Mouse (Mus musculus) lung, adult 2 months (tissue): ENCODE results near the gene Chad. TPM values are rescaled to one million over a fixed set of nuclear protein-coding genes. Genes with fewer than 3 reads are reported as not detected.

ENCODE experiments used
- DNase-seq: peaks from one replicate; pipeline ENCODE4 v3.0.0; 2022
- H3K4me1 ChIP-seq: fragments of 200-500 bp; 2 replicates; pipeline ENCODE4 v1.6.1; 2011; ENCODE audit warnings: low read length; ENCODE audit not compliant: control insufficient read depth, insufficient read depth
- H3K4me3 ChIP-seq: fragments of 200-500 bp; replicated peaks from 2 replicates; pipeline ENCODE3; 2011; ENCODE audit warnings: low read depth, mild to moderate bottlenecking, control low read depth, low read length; ENCODE audit errors: extremely low read depth
- CTCF ChIP-seq: fragments of 200-500 bp; IDR thresholded peaks from 2 replicates; pipeline ENCODE4 v1.5.1; 2011; ENCODE audit warnings: mild to moderate bottlenecking, low read length, control low read depth; ENCODE audit not compliant: insufficient read depth
- POLR2A ChIP-seq: fragments of 200-500 bp; IDR thresholded peaks from 2 replicates; pipeline ENCODE4 v1.6.1; 2011; ENCODE audit warnings: low read depth, mild to moderate bottlenecking, control low read depth, low read length, borderline replicate concordance; ENCODE audit errors: extremely low read depth
- WGBS: fragments of 180-500 bp; shearing (Covaris S2); methylation state at CpG from one replicate; pipeline ENCODE4 v1.1.7; 2018; 5-methylcytosine and 5-hydroxymethylcytosine counted together
- polyA plus RNA-seq: library from polyadenylated mRNA; depleted of rRNA; stranded (reverse); fragments of >200 nt; gene quantifications from 2 replicates; pipeline ENCODE4 v1.2.3, GENCODE M21; 2012

The Chad gene
- polyA plus RNA-seq, 1 experiment = 38.8 TPM

DNA sequence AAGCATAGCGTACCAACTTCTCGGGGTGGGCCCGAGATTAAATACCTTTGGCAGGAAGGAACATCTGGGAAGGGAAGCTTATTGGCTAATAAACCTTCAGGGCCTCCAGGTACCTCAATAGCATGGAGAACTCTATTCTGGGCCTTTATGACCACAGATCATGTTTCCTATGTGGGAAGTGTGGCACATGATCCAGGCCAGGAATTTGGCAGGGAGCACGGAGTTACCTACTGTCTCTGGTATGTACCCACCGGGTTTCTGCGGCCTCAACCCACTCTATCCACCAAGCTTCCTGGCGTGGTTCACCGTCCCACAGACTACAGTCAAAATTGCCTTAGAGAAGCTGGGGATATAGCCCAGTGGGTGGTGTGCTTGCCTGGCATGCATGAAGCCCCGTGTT, 20.2 kb downstream of the Chad start:
- WGBS = 90% methylated on average over 9 of the region's 9 CpGs
- DNase-seq = no peak
- no peak for TF ChIP-seq POLR2A
- TF ChIP-seq CTCF = no peak
- Histone ChIP-seq H3K4me1 (peaks cover 4% of the 10 kb centered on the region; the same call in 1 of the 2 replicates), H3K4me3 (no peak overlapping the region)

DNA sequence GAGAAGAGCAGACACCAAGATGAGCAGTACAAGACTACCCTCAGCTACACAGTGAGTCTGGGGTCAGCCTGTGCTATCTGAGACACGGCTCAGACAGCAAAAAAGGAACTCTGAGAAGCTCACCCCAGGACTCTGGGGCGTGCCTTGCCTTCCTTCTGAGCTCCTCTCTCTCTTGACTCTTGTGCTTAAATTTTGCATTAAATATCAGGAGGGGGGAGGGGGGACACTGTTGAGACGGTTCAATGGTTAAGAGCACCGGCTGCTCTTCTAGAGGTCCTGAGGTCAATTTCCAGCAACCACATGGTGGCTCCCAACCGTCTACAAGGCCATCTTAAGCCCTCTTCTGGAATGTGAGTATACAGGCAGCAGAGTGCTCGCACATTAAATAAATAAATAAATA, 22.7 kb downstream of the Chad start:
- TF ChIP-seq CTCF = no peak
- no peak for TF ChIP-seq POLR2A
- 83% methylated on average over 6 of the region's 6 CpGs for WGBS
- no peak overlapping the region for H3K4me3 ChIP-seq
- H3K4me1 ChIP-seq = peaks cover 4% of the 10 kb centered on the region; the same call in 1 of the 2 replicates
- DNase-seq = no peak

DNA sequence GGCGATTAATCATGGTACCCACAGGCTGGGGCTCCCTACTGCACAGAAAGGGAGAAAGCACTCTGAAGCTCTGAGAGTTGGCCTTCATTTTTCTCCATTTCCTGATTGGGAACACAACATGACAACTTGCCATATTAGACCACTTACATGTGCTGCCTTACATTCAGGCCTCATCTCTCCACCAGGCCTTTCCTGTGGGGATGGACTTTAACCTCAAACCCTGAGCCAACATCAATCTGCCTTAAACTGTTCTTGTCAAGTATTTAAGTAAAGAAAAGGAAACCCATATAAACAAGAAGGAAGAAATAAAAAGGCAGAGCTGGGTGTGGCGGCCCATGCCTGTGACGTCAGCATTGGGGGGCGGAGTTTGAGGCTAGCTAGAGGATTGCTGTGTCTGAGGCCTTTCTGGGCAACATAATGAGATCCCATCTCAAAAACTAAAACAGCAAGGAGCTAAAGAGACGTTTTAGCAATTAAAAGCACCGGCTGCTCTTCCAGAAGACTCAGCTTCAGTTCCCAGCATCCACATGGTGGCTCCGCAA, 31.5 kb downstream of the Chad start:
- DNase-seq = no peak
- Histone ChIP-seq H3K4me3 (no peak overlapping the region), H3K4me1 (peaks cover 3% of the 10 kb centered on the region)
- no peak for TF ChIP-seq CTCF
- TF ChIP-seq POLR2A = no peak
- 57% methylated on average over 7 of the region's 7 CpGs for WGBS

DNA sequence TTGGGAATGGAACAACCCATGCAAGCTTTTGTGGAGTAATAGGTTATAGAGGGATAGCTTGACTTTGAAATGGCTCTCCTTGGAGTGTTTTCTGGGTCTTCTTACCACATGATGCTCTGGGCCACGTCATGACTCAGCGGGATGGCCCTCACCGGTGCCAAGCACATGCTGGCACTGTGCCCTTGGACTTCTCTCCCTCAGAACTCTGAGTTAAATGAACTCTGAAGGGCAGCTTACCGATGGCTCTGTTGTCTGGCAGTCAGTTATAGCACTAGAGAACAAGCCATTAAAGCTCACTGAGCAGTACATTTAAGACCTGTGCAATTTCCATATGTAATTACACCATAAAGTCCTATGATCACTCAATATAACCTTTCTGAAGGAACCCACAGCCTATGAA, 32.5 kb downstream of the Chad start:
- WGBS = 50% methylated on average over 4 of the region's 4 CpGs
- no peak for DNase-seq
- Histone ChIP-seq H3K4me1 (peaks cover 7% of the 10 kb centered on the region), H3K4me3 (no peak overlapping the region)
- no peak for TF ChIP-seq POLR2A
- no peak for TF ChIP-seq CTCF

DNA sequence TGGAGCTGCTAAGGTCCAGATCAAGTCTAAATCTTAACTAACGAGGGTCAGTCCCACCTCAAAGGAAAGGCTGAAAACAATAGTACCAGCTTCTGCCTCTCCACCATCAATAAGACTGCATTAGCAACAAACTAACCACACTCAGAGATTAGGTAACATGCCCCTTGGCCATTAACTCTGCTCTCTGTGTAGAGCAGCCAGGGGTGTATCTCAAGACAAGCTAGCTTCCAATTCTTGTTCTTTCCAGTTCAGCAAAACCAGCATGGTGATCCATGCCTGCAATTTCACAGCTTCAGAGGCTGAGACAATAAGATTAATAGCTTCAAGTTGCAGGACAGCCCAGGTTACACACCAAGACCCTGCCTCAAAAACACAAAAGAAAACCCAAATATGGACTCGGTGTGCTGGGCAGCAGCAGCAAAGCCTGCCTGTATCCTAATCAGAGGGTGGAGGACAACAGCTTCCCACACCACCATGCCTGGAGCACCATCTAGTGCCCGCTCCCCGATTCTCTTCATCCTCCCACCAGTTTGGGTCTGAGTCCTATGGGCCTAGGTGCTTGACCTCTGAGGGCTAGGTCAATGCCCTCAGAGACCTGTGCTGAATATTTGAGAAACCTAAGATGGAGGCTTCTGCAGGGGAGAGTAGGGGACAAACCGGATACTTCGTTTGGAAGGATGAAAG, 33.7 kb downstream of the Chad start:
- Histone ChIP-seq H3K4me1 (peaks cover 9% of the 10 kb centered on the region), H3K4me3 (no peak overlapping the region)
- 63% methylated on average over 6 of the region's 6 CpGs for WGBS
- DNase-seq = no peak
- TF ChIP-seq CTCF (peak; percentile 29; the same call in 1 of the 2 replicates), POLR2A (no peak)

DNA sequence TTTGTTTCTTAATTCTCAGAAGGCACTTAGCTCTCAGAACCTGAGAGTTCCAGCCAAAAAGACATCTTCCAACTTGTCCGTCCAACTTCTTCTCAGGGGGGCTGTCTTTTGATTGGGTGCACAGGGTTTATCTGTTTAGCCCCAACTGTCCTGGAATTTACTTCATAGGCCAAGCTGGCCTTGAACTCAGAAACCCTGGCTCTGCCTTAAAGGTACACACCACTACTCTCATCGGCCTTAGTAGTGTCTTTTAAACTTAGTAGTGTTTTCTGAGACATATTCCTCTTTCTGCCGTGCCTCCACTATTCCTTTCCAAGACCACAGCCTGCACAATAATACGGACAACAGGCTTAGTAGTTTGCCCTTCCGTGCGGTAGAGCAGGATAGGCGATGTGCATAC, 35.6 kb downstream of the Chad start:
- 92% methylated on average over 7 of the region's 7 CpGs for WGBS
- TF ChIP-seq POLR2A = no peak
- TF ChIP-seq CTCF = no peak
- peaks cover 9% of the 10 kb centered on the region for H3K4me1 ChIP-seq
- no peak overlapping the region for H3K4me3 ChIP-seq
- no peak for DNase-seq

DNA sequence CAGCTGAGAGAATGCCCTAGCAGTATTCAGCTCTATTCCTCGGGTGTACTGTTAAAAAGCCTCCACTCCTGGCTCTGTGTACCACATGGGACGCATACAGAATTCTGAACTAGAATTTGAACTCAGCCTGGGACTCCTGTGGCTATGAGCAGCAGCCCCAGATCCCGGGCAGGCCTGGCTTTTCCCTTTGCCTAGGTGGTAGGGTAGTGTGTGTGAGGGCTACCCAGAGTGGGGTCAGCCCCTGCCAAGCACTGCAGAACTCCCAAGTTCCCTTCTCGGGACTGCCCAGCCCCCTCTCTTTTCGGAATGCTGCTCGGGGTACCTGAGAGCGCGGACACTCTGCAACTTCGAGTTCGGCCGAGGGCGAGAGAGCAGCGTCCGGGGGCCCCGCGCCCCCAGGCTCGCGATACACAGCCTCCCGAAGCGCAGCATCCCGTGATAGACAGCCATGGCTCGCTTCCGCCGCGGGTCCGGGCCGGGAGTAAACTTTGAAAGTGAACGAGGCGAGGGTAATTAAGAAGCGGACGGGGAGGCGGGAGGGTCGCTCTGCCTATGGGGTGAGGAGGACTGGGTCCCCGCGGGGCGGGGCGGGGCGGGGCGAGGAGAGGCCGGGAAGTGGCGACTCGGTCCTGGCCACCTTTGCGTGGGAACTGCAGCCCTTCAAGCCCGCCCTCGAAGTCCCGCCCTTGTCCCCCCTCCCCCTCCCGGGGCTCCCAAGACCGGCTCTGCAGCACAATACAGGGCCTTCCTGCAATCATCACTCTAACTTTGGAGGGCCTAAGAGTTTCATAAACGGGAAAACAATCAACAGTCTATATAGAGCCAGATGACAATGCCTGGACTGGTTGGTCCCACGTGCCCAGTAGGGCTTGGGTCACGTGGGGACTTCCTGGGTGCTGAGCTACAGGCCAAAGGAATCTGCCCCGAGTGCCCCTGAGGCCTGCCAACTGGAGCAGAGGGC, 36.8 kb downstream of the Chad start, which contains the start of gene Acsf2:
TSS of gene Acsf2 (minus strand) at position 551 of the 961 bp plus-strand sequence.
- TF ChIP-seq POLR2A (no peak; the same call in 1 of the 2 replicates), CTCF (no peak)
- peak within 1 kb of the TSS; percentile 68 for H3K4me3 ChIP-seq
- peaks cover 9% of the 10 kb centered on the region for H3K4me1 ChIP-seq
- 1% methylated on average over 41 of the region's 52 CpGs for WGBS
- DNase-seq = peak; percentile 77

DNA sequence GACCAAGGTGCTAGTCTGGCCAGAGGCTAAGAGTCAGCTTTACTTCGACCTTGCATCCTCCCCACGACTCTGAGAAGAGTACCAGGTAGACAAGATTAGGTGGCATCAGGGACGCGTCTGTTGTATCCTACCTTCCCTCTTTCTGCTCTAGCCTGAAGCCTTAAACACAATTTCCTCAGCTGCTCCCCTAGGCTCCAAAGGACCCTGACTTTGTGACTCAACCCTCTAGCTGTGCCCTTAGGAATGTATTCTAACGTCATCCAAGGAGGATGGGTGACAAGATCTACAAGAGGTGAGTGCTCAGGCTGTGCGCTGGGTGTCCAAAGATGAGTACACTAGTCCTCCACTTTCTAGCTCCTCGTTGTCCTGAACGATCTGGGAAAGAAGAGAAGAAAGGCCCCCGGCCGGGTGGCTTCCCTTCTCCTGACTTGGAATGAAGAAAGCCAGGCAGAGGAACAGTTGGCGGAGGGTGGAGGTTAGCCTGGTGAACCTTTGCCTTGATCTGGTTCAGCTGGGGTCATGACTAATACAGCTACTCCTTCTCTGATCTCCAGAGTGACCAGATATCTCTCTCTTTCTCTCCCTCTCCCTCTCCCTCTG, 37.6 kb downstream of the Chad start:
- WGBS = 69% methylated on average over 11 of the region's 11 CpGs
- no peak overlapping the region for H3K4me3 ChIP-seq
- TF ChIP-seq POLR2A (no peak), CTCF (no peak)

DNA sequence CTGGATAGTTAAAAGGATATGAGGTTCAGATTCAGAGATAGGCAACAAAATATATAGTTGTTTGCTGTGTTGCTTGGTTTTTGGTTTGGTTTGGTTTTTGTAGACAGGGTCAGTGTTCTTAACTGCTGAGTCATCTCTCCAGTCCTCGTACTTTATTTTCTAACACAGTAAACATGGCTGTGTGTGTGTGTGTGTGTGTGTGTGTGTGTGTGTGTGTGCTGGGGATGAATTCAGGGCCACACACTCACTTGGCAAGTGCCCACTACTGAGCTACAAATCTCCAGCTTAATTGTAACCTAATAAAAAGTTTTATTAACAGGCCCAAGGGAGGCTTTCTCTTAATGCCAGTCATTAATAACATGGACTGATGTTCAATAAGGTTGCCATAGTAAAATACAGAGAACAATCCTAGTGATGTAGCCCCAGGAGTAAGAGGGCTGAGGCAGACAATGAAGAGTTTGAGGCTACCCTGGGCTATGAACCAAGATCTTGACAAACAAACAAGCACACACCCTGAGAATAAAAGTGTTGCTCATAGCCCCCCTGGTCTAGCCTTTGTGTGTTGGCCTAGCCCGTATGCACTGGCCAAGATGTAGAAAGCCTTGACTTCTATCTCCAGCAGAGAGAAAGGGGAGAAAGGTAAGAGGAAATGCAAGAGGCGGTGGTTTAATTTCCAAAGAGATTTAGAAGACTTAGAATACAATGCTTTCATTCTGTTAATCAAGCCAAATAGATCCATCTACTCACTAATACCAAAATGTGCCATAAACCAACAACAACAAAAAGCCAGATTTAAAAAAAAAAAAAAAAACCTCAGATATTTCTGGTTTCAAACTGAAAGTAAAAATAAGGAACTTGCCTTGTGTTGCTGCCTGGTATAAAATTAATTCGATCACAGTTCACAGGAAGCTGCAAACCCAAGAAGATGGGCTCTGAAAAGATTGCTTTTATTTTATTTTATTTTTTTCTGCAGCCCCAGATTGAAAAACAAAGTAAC, 46.2 kb downstream of the Chad start:
- DNase-seq = no peak
- H3K4me1 ChIP-seq = no peaks in the 10 kb centered on the region
- no peak for TF ChIP-seq CTCF
- no peak for TF ChIP-seq POLR2A
- 59% methylated on average over 4 of the region's 4 CpGs for WGBS
- no peak overlapping the region for H3K4me3 ChIP-seq

More for the DNA sequence above, 37.6 kb downstream of the Chad start:
- DNase-seq = no peak
- H3K4me1 ChIP-seq = peaks cover 9% of the 10 kb centered on the region
